Mouse (Mus musculus): ENCODE results near the gene Ranbp1.
"Not testable (repeated sequence)": the region's sequence is repeated elsewhere in the genome, so short reads cannot be mapped to it uniquely, and the experiment has no call there.

Gene Ranbp1

GRCm38 (mm10) chr16:18214858-18215257 lies 33.7 kb downstream of the Ranbp1 start:
- in situ Hi-C loops (cut with MboI; ENCODE audit: low pct_unique_long_range_greater_than_20kb in 1 of 2, low sequenced_read_pairs in 2 of 2, unreplicated experiment in 1 of 2): loop anchor here (5.0 to 10.0 kb wide), 5 partner anchors 38 to 300 kb away; partner anchors contain the start of genes Ess2 (in 1 of the 2) and Gsc2 (in 1 of the 2)

DNA sequence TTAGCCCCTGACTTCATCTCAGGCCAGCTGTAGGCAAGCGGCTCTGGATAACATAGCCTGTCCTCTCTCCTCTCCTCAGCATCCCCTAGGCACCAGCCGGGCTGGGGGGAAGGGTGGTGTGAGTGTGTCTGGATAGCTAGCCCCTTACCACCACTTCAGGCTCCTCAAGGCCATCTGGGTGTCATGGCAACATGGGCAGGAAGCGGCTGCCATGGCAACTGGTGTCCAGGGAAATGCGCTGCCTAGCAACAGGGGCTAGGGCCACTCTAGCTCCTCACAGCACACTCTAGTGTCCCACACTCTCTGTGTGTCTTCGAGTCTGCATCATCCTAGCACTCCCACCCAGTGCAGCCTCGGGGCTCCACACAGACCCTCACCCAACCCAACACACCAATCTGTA lies 34.8 kb downstream of the Ranbp1 start:
- in situ Hi-C loops (cut with MboI; ENCODE audit: low pct_unique_long_range_greater_than_20kb in 1 of 2, low sequenced_read_pairs in 2 of 2, unreplicated experiment in 1 of 2): loop anchor here (5.0 to 10.0 kb wide), 5 partner anchors 36 to 299 kb away; partner anchors contain the start of genes Ess2 (in 1 of the 2) and Gsc2 (in 1 of the 2)

DNA sequence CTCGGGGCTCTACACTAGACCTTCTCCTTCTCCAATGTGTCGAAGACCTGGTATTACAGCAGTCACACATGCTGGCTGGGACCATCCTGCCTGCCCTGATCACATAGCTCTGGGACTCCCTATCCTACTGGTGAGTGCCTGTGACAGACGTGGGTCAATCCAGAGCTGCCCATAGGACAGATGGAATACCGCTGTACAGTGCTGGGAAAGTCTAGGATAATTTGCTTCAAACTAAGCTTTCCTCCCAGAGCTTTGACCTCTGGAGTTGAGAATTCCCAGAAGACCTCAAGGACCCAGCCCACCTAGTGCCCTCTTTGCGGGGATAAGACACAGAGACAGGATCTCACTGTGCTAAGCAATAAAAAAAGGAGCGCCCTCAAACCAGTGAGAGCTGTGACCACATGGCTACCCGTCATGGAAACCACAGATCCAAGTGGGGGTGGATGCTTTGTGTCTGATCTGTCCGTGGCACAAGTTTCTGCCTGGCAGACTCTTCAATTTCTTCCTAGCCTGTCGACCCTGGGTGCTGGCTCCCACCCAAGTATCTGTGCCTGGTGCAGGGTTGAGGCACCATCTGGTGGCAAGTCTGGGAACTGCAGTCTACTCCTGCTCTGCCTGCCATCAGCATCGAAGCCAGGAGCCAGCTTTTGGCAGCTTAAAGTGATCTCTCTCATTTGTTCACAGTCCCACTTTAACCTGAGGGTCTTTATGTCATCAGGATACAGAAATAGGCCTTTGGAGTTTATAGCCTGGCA lies 36.9 kb downstream of the Ranbp1 start:
- in situ Hi-C loops (cut with MboI; ENCODE audit: low pct_unique_long_range_greater_than_20kb in 1 of 2, low sequenced_read_pairs in 2 of 2, unreplicated experiment in 1 of 2): loop anchor here (5.0 to 10.0 kb wide), 5 partner anchors 34 to 297 kb away; partner anchors contain the start of genes Ess2 (in 1 of the 2) and Gsc2 (in 1 of the 2)

- in situ Hi-C loops (cut with MboI; ENCODE audit: low pct_unique_long_range_greater_than_20kb in 1 of 2, low sequenced_read_pairs in 2 of 2, unreplicated experiment in 1 of 2): loop anchor here (5.0 to 10.0 kb wide), 5 partner anchors 34 to 296 kb away; partner anchors contain the start of genes Ess2 (in 1 of the 2) and Gsc2 (in 1 of the 2)
These were observed 37.7 kb downstream of the Ranbp1 start for GRCm38 (mm10) chr16:18210701-18211416.

DNA sequence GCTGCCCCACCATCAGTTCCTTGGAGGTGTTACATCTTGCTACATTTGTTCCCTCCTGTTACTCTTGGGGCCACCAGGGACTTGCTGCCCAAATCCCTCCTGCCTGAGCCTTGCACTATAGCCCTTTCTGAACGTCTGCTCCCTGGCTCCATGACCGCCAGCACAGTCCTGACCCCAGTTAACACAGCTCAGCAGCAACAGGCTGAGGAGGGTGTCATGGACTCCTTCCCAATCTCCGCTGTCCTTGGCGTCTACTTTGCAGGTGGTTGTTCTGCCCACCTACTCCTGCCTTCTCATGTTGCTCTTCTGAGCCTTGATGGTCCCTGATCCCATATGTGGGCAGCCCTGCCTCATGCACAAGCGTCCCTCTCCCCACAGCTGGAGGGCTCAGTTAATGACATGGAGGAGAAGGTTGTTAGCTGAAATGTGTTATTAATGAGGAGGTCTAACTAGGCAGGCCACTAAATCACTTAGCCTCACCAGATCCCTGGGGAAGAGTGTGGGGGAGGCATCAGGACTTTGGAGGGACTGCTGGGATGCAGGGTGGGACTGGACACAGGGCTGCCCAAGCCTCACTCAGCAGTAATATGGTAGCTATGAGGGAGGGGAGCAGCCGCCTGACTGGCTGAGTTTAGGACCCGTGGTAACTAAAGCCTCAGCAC lies 45.0 kb downstream of the Ranbp1 start:
- in situ Hi-C loops (cut with MboI; ENCODE audit: low pct_unique_long_range_greater_than_20kb in 1 of 2, low sequenced_read_pairs in 2 of 2, unreplicated experiment in 1 of 2): no loop called here

DNA sequence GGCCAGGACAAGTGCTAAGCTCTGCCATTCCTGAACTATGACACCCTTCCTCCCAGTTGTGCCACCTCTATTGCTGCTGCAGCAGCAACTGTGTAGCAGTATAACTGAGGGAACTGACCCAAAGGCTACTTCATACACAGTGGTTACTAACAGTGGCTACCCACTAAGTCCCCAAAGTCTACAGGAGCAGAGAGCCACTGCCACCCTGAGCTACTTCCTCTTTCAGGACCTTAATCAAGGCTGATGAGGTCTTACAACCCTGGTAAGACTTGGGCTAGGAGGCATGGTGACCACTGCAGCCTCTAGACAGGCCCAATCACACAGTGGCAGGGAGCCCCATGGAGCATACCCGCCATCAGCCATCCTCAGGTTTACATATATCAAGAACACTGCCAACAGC lies 46.5 kb downstream of the Ranbp1 start:
- in situ Hi-C loops (cut with MboI; ENCODE audit: low pct_unique_long_range_greater_than_20kb in 1 of 2, low sequenced_read_pairs in 2 of 2, unreplicated experiment in 1 of 2): no loop called here

GRCm38 (mm10) chr16:18201620-18202019 lies 46.9 kb downstream of the Ranbp1 start:
- in situ Hi-C loops (cut with MboI; ENCODE audit: low pct_unique_long_range_greater_than_20kb in 1 of 2, low sequenced_read_pairs in 2 of 2, unreplicated experiment in 1 of 2): no loop called here

DNA sequence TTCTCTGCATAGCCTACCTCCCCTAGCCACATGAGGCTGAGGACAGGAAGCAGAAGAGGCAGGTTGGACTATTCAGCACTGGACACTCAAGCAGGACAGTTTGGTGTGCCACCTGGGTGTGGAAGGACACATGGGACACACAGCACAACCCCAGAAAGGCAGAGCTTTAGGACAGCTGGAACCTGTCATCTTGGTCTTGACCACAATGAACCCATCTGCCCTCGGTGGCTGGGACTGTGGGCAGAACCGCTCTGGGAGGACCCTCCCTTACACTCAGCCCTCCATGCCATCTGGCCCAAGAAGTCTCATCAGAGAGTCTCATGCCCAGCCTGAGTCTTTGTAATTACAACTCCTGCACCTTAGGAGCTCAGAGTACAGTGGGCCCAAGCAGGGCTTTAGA lies 48.5 kb downstream of the Ranbp1 start:
- in situ Hi-C loops (cut with MboI; ENCODE audit: low pct_unique_long_range_greater_than_20kb in 1 of 2, low sequenced_read_pairs in 2 of 2, unreplicated experiment in 1 of 2): no loop called here

DNA sequence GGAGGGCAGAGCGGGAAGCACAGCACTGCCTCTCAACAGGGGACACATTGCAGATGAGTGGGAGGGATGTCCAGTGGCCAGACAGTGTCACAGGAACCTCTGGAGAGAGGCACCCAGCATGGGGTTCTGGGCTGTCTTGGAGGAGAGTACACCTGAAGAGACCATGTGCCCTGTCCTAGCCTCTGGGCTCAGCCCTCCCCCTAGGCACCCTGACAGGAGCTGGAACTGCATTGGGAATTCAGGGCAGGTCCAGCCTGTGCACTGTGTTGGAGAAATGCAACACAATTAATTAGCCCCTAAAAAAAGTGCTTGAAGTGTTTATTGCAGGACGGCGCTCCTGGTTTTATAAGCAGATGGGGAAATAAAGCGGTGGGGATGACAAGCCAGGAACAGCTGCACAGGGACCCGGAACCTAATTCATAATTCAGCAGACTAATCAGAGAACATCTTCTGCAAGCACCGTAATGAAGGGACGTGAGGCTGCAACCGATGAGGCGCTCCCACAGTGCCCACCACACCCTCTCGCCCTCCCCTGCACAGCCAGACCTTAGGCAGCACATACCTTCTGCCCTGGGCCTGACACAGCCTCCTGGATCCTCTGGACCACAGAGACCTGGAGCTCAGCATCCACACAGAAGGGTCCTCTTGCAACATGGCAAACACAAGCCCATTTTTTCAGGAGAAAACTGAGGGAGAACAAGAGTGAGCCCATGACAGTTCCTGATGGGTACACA lies 50.0 kb downstream of the Ranbp1 start:
- in situ Hi-C loops (cut with MboI; ENCODE audit: low pct_unique_long_range_greater_than_20kb in 1 of 2, low sequenced_read_pairs in 2 of 2, unreplicated experiment in 1 of 2): no loop called here

GRCm38 (mm10) chr16:18197881-18198280 lies 50.7 kb downstream of the Ranbp1 start:
- in situ Hi-C loops (cut with MboI; ENCODE audit: low pct_unique_long_range_greater_than_20kb in 1 of 2, low sequenced_read_pairs in 2 of 2, unreplicated experiment in 1 of 2): no loop called here

- in situ Hi-C loops (cut with MboI; ENCODE audit: low pct_unique_long_range_greater_than_20kb in 1 of 2, low sequenced_read_pairs in 2 of 2, unreplicated experiment in 1 of 2): not testable (repeated sequence)
These were observed 53.0 kb downstream of the Ranbp1 start for GRCm38 (mm10) chr16:18195561-18195960.

DNA sequence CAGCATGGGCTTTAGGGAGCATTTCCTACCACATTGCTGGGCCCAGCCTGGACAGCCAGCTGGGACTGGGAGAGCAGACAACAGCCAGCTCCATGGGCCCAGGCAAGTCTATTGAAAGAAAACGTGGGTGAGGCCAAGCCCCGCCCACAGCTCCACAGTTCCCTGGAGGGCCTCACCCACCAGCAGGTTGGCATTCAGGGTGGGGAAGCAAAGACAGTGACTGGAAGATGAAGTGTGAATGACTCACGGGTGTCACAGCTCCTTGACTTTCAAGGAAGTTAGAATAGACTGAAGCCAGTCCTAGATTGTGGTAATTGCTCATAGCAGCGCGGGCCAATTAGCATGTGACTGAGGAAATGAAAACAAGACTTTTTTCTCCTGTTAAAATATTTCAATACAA lies 53.5 kb downstream of the Ranbp1 start:
- in situ Hi-C loops (cut with MboI; ENCODE audit: low pct_unique_long_range_greater_than_20kb in 1 of 2, low sequenced_read_pairs in 2 of 2, unreplicated experiment in 1 of 2): no loop called here

GRCm38 (mm10) chr16:18194208-18194985 lies 54.1 kb downstream of the Ranbp1 start:
- in situ Hi-C loops (cut with MboI; ENCODE audit: low pct_unique_long_range_greater_than_20kb in 1 of 2, low sequenced_read_pairs in 2 of 2, unreplicated experiment in 1 of 2): no loop called here

DNA sequence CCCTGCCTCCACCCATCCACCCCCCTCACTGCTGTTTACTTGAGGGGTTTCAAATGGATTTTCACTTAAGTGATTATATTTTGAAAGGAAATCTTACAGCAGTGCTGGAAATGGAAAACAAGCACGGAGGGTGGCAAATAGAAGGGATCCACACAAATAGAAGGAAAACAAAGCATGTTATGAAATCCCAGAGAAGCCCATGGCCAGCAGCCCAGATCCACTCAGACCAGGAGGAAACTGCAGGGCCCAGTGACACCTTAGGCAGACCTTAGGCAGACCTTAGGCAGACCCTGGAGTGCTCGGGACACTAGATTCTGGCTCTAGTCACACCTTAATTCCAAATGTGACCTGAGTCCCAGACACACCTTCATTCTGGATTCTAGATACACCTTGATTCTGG lies 57.5 kb downstream of the Ranbp1 start:
- in situ Hi-C loops (cut with MboI; ENCODE audit: low pct_unique_long_range_greater_than_20kb in 1 of 2, low sequenced_read_pairs in 2 of 2, unreplicated experiment in 1 of 2): no loop called here
